Mouse (Mus musculus) gonadal fat pad, adult 2 months (tissue): Measurements from ENCODE around the gene Pklr. TPM values are rescaled to one million over a fixed set of nuclear protein-coding genes. Genes with fewer than 3 reads are reported as not detected.
"Not testable (repeated sequence)": the region's sequence is repeated elsewhere in the genome, so short reads cannot be mapped to it uniquely, and the experiment has no call there.

Experiments
- DNase-seq: peaks from one replicate; pipeline ENCODE4 v3.0.0-alpha.2; 2012; ENCODE audit warnings: low read depth
- polyA plus RNA-seq: library from polyadenylated mRNA; depleted of rRNA; stranded (reverse); fragments of >200 nt; gene quantifications from 2 replicates; pipeline ENCODE4 v1.2.3, GENCODE M21; 2012

The Pklr gene
- polyA plus RNA-seq, 1 experiment = 6.5 TPM

- DNase-seq = no peak
Observed at GRCm38 (mm10) chr3:89124241-89124640, 11.7 kb upstream of the Pklr start.

GRCm38 (mm10) chr3:89125981-89126380 is 10.0 kb upstream of the Pklr start:
- DNase-seq = no peak

GRCm38 (mm10) chr3:89129908-89130307 is 6.0 kb upstream of the Pklr start:
- no peak for DNase-seq

GRCm38 (mm10) chr3:89131816-89132215 is 4.1 kb upstream of the Pklr start:
- no peak for DNase-seq

- no peak for DNase-seq
Observed at GRCm38 (mm10) chr3:89132285-89133062, 3.5 kb upstream of the Pklr start.

GRCm38 (mm10) chr3:89133063-89133450 is 2.9 kb upstream of the Pklr start:
- no peak for DNase-seq

GRCm38 (mm10) chr3:89133752-89134151 is 2.2 kb upstream of the Pklr start:
- DNase-seq = no peak

GRCm38 (mm10) chr3:89136365-89136764 is 423 bp downstream of the Pklr start:
- DNase-seq = no peak

- DNase-seq = no peak
Observed at GRCm38 (mm10) chr3:89144821-89145220, 8.9 kb downstream of the Pklr start.

- no peak for DNase-seq
Observed at GRCm38 (mm10) chr3:89145566-89145965, 9.6 kb downstream of the Pklr start.

- no peak for DNase-seq
Observed at GRCm38 (mm10) chr3:89147101-89147978, 11.4 kb downstream of the Pklr start.

GRCm38 (mm10) chr3:89147979-89148311 is 12.0 kb downstream of the Pklr start:
- DNase-seq = no peak

GRCm38 (mm10) chr3:89148567-89148966 is 12.6 kb downstream of the Pklr start:
- no peak for DNase-seq

- DNase-seq = no peak
Observed at GRCm38 (mm10) chr3:89152084-89152835, 16.3 kb downstream of the Pklr start.

GRCm38 (mm10) chr3:89156951-89157350 is 21.0 kb downstream of the Pklr start:
- DNase-seq = no peak

GRCm38 (mm10) chr3:89158651-89159050 is 22.7 kb downstream of the Pklr start:
- no peak for DNase-seq

GRCm38 (mm10) chr3:89159211-89159610 is 23.3 kb downstream of the Pklr start:
- DNase-seq = no peak

- no peak for DNase-seq
Observed at GRCm38 (mm10) chr3:89159616-89160344, 23.8 kb downstream of the Pklr start, which contains the start of gene Hcn3. Gene Hcn3 (minus strand): TSS chr3:89160196.

GRCm38 (mm10) chr3:89161207-89161606 is 25.3 kb downstream of the Pklr start:
- not testable (repeated sequence) for DNase-seq

- no peak for DNase-seq
Observed at GRCm38 (mm10) chr3:89161786-89162185, 25.8 kb downstream of the Pklr start.

GRCm38 (mm10) chr3:89163123-89163522 is 27.2 kb downstream of the Pklr start:
- DNase-seq = no peak
